Mouse (Mus musculus) 3T3-L1 (cell line): Measurements from ENCODE around the gene Haus3.
A peak's percentile ranks its signal among the peaks of the same experiment; 100 is the strongest.

ENCODE experiments used
- DNase-seq: peaks from one replicate; pipeline ENCODE4 v3.0.0-alpha.2; 2015; ENCODE audit warnings: low read depth, low spot score

Gene Haus3

DNA sequence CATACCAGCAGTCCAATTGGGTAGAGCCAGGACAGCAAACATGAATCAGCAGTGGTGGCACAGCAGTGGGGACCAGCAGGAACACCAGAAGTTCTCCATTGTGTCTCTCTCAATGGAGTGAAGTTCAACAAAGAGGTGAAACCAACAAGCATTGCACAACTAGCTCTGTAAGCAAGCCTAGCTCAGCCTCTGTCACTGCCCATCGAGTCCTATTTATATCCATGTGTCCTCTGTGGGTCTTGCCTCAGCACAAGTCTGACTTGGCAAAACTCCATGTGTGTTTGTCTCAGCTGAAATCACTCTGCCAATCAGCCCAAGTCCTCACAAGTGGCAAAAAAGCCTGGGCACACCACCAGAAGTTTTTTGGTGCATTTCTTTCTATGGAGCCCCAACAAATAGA, 63.6 kb downstream of the Haus3 start:
- peak; percentile 2 for DNase-seq
